Comparison of ENCODE assay signal across 8 mouse cellular contexts in genomic region chr7:45568601-45569473, GRCm38 (mm10). TPM values are rescaled to one million over a fixed set of nuclear protein-coding genes. Genes with fewer than 3 reads are reported as not detected.
A peak's percentile ranks its signal among the peaks of the same experiment; 100 is the strongest.
DNase-seq lines count a peak whose midpoint lies in the region; ATAC-seq and TF ChIP-seq lines count a peak whose summit lies in the region.

No protein-coding gene starts in this region.

- no peaks in the 10 kb centered on the region for H3K9me3 ChIP-seq in kidney, embryonic 14.5 days (ENCODE audit: control insufficient read depth, low read length)
- H3K9me3 ChIP-seq in hindbrain, embryonic 16.5 days (ENCODE audit: control insufficient read depth, low read length): no peaks in the 10 kb centered on the region
- no peaks in the 10 kb centered on the region for H3K9me3 ChIP-seq in midbrain, embryonic 14.5 days (ENCODE audit: control insufficient read depth, low read length)

- no peak for TF ChIP-seq CTCF in bone marrow macrophage, adult 2 months (IDR thresholded peaks at IDR 0.05; ENCODE audit: low read depth, low read length)

- no peaks in the 10 kb centered on the region for H3K27me3 ChIP-seq in kidney, embryonic 14.5 days (ENCODE audit: control insufficient read depth, insufficient read depth, low read length)
- no peaks in the 10 kb centered on the region for H3K27me3 ChIP-seq in hindbrain, embryonic 16.5 days (replicated peaks; ENCODE audit: control insufficient read depth, insufficient read depth, low read length)
- no peaks in the 10 kb centered on the region for H3K27me3 ChIP-seq in midbrain, embryonic 14.5 days (ENCODE audit: control insufficient read depth, insufficient read depth, low read length)

- no peak for TF ChIP-seq POLR2A in bone marrow macrophage, adult 2 months (IDR thresholded peaks at IDR 0.05; ENCODE audit: borderline replicate concordance, low read depth, low read length)

- peak overlapping the region; percentile 39 for H3K4me3 ChIP-seq in kidney, embryonic 14.5 days (ENCODE audit: low read length)
- H3K4me3 ChIP-seq in bone marrow macrophage, adult 2 months (ENCODE audit: insufficient read depth, low read length): peak overlapping the region; percentile 39
- H3K4me3 ChIP-seq in hindbrain, embryonic 16.5 days (ENCODE audit: low read length): peak overlapping the region; percentile 51
- H3K4me3 ChIP-seq in midbrain, embryonic 14.5 days (replicated peaks; ENCODE audit: low read depth, low read length): peak overlapping the region; percentile 43

- DNase-seq in kidney, postnatal 4 days: no peak
- DNase-seq in midbrain, embryonic 14.5 days: no peak
- no peak for DNase-seq in layer of hippocampus, postnatal 36 days
- no peak for DNase-seq in yolk sac, embryonic 10.5 days (ENCODE audit: low spot score)

- ATAC-seq in kidney, embryonic 14.5 days (ENCODE audit: low FRiP score, low TSS enrichment): no peak
- no peak for ATAC-seq in hindbrain, embryonic 16.5 days
- no peak for ATAC-seq in midbrain, embryonic 14.5 days (ENCODE audit: low FRiP score, low TSS enrichment)
- ATAC-seq in cerebellum, adult (ENCODE audit: insufficient number of reproducible peaks, low FRiP score, low TSS enrichment): no peak

- H3K4me1 ChIP-seq in kidney, embryonic 14.5 days (ENCODE audit: control insufficient read depth, insufficient read depth, low read length): peaks cover 25% of the 10 kb centered on the region
- H3K4me1 ChIP-seq in bone marrow macrophage, adult 2 months (ENCODE audit: control insufficient read depth, insufficient read depth, low read length): peaks cover 39% of the 10 kb centered on the region
- H3K4me1 ChIP-seq in hindbrain, embryonic 16.5 days (ENCODE audit: control insufficient read depth, insufficient read depth, low read depth, low read length): peaks cover 21% of the 10 kb centered on the region
- H3K4me1 ChIP-seq in midbrain, embryonic 14.5 days (ENCODE audit: control insufficient read depth, insufficient read depth, low read length): peaks cover 17% of the 10 kb centered on the region

- peak overlapping the region; percentile 79 for H3K27ac ChIP-seq in kidney, embryonic 14.5 days (ENCODE audit: low read depth, low read length)
- peak overlapping the region; percentile 55 for H3K27ac ChIP-seq in bone marrow macrophage, adult 2 months (ENCODE audit: insufficient read depth, low read depth, low read length)
- H3K27ac ChIP-seq in hindbrain, embryonic 16.5 days (ENCODE audit: low read depth, low read length): peak overlapping the region; percentile 79
- H3K27ac ChIP-seq in midbrain, embryonic 14.5 days (replicated peaks; ENCODE audit: low read depth, low read length): peak overlapping the region; percentile 64

- H3K36me3 ChIP-seq in kidney, embryonic 14.5 days (ENCODE audit: control insufficient read depth, insufficient read depth, low read length): no peaks in the 10 kb centered on the region
- H3K36me3 ChIP-seq in hindbrain, embryonic 16.5 days (ENCODE audit: control insufficient read depth, insufficient read depth, low read length): no peaks in the 10 kb centered on the region
- H3K36me3 ChIP-seq in midbrain, embryonic 14.5 days (ENCODE audit: control insufficient read depth, insufficient read depth, low read length): no peaks in the 10 kb centered on the region

- 82% methylated on average over 10 of the region's 10 CpGs for WGBS in kidney, embryonic 14.5 days
- WGBS in hindbrain, embryonic 16.5 days: 81% methylated on average over 10 of the region's 10 CpGs
- 79% methylated on average over 10 of the region's 10 CpGs for WGBS in midbrain, embryonic 14.5 days

- 0 out of 2 replicates have a peak overlapping the region, but pooled peaks have one; percentile 18 for H3K9ac ChIP-seq in kidney, embryonic 14.5 days (ENCODE audit: low read depth, low read length)
- H3K9ac ChIP-seq in hindbrain, embryonic 16.5 days (ENCODE audit: low read depth, low read length): peak overlapping the region; percentile 60; the same call in 1 of the 2 replicates
- peak overlapping the region; percentile 42; the same call in 1 of the 2 replicates for H3K9ac ChIP-seq in midbrain, embryonic 14.5 days (replicated peaks; ENCODE audit: low read length)

- H3K4me2 ChIP-seq in kidney, embryonic 14.5 days (replicated peaks; ENCODE audit: low read depth, low read length): peak overlapping the region; percentile 58
- peak overlapping the region; percentile 90 for H3K4me2 ChIP-seq in hindbrain, embryonic 16.5 days (ENCODE audit: low read length)
- peak overlapping the region; percentile 74 for H3K4me2 ChIP-seq in midbrain, embryonic 14.5 days (ENCODE audit: low read length)

RNA-seq across cellular contexts. Expression of gene Bcat2, which starts 1.1 kb away (rescaled TPM):
- 61.1 and 73.7 TPM in 2 replicates for polyA plus RNA-seq in kidney, embryonic 14.5 days (2014; fragmentation: Nextera tagmentation; extraction: Ambion mirVana)
- 87.0 and 93.0 TPM in 2 replicates for polyA plus RNA-seq in bone marrow macrophage, adult 2 months (2012; ENCODE audit: insufficient read depth, insufficient read length, missing spikeins)
- 22.7 and 27.0 TPM in 2 replicates for polyA plus RNA-seq in hindbrain, embryonic 16.5 days (2015; fragmentation: Nextera tagmentation; extraction: Ambion mirVana)
- 14.9 and 16.9 TPM in 2 replicates for polyA plus RNA-seq in midbrain, embryonic 14.5 days (2014; fragmentation: Nextera tagmentation; extraction: Ambion mirVana)
- 10 to 100 TPM; 23.5 to 29.9 TPM for total RNA-seq in layer of hippocampus, postnatal 36 days (2021)

RNA-seq across cellular contexts. Expression of gene Hsd17b14, which starts 14.1 kb away (rescaled TPM):
- 12.8 and 13.5 TPM in 2 replicates for polyA plus RNA-seq in kidney, embryonic 14.5 days (2014; fragmentation: Nextera tagmentation; extraction: Ambion mirVana)
- polyA plus RNA-seq in bone marrow macrophage, adult 2 months (2012; ENCODE audit: insufficient read depth, insufficient read length, missing spikeins): 2.0 and 2.5 TPM in 2 replicates
- polyA plus RNA-seq in hindbrain, embryonic 16.5 days (2015; fragmentation: Nextera tagmentation; extraction: Ambion mirVana): 0.43 and 0.80 TPM in 2 replicates
- polyA plus RNA-seq in midbrain, embryonic 14.5 days (2014; fragmentation: Nextera tagmentation; extraction: Ambion mirVana): not detected in 2 replicates
- total RNA-seq in layer of hippocampus, postnatal 36 days (2021): under 1 TPM in 1 of 2 experiments, not detected in 1; 0.28 TPM

RNA-seq across cellular contexts. Expression of gene Plekha4, which starts 42.7 kb away (rescaled TPM):
- 4.7 and 5.1 TPM in 2 replicates for polyA plus RNA-seq in kidney, embryonic 14.5 days (2014; fragmentation: Nextera tagmentation; extraction: Ambion mirVana)
- 1.0 and 1.6 TPM in 2 replicates for polyA plus RNA-seq in bone marrow macrophage, adult 2 months (2012; ENCODE audit: insufficient read depth, insufficient read length, missing spikeins)
- 2.2 and 3.1 TPM in 2 replicates for polyA plus RNA-seq in hindbrain, embryonic 16.5 days (2015; fragmentation: Nextera tagmentation; extraction: Ambion mirVana)
- polyA plus RNA-seq in midbrain, embryonic 14.5 days (2014; fragmentation: Nextera tagmentation; extraction: Ambion mirVana): 0.53 and 0.77 TPM in 2 replicates
- under 1 TPM; 0.77 to 0.86 TPM for total RNA-seq in layer of hippocampus, postnatal 36 days (2021)

RNA-seq across cellular contexts. Expression of gene Ppp1r15a, which starts 42.8 kb away (rescaled TPM):
- 13.4 and 15.7 TPM in 2 replicates for polyA plus RNA-seq in kidney, embryonic 14.5 days (2014; fragmentation: Nextera tagmentation; extraction: Ambion mirVana)
- polyA plus RNA-seq in bone marrow macrophage, adult 2 months (2012; ENCODE audit: insufficient read depth, insufficient read length, missing spikeins): 21.3 and 26.7 TPM in 2 replicates
- 17.5 and 18.2 TPM in 2 replicates for polyA plus RNA-seq in hindbrain, embryonic 16.5 days (2015; fragmentation: Nextera tagmentation; extraction: Ambion mirVana)
- polyA plus RNA-seq in midbrain, embryonic 14.5 days (2014; fragmentation: Nextera tagmentation; extraction: Ambion mirVana): 9.5 and 10.2 TPM in 2 replicates
- 10 to 100 TPM; 17.4 to 20.0 TPM for total RNA-seq in layer of hippocampus, postnatal 36 days (2021)

RNA-seq across cellular contexts. Expression of gene Fgf21, which starts 46.5 kb away (rescaled TPM):
- polyA plus RNA-seq in kidney, embryonic 14.5 days (2014; fragmentation: Nextera tagmentation; extraction: Ambion mirVana): not detected in 2 replicates
- not detected in 2 replicates for polyA plus RNA-seq in bone marrow macrophage, adult 2 months (2012; ENCODE audit: insufficient read depth, insufficient read length, missing spikeins)
- polyA plus RNA-seq in hindbrain, embryonic 16.5 days (2015; fragmentation: Nextera tagmentation; extraction: Ambion mirVana): not detected in 2 replicates
- not detected in 2 replicates for polyA plus RNA-seq in midbrain, embryonic 14.5 days (2014; fragmentation: Nextera tagmentation; extraction: Ambion mirVana)
- not detected for total RNA-seq in layer of hippocampus, postnatal 36 days (2021)
